Mouse (Mus musculus) stomach, postnatal 0 days (tissue): Measurements from ENCODE around the gene Nkx2-3. TPM values are rescaled to one million over a fixed set of nuclear protein-coding genes. Genes with fewer than 3 reads are reported as not detected.

Source experiments
- ATAC-seq: fragments of 200-750 bp; cut with Nextera tagmentation; 2 replicates; pipeline ENCODE4 v1.8.0; 2017; ENCODE audit not compliant: low FRiP score, low TSS enrichment
- DNase-seq: peaks from one replicate; pipeline ENCODE4 v3.0.0-alpha.2; 2016; ENCODE audit warnings: low spot score
- H3K27ac ChIP-seq: fragments of 300-500 bp; sonication (generic); replicated peaks from 2 replicates; pipeline ENCODE4 v1.5.1; 2014; ENCODE audit warnings: mild to moderate bottlenecking, control low read depth
- H3K27me3 ChIP-seq: fragments of 300-500 bp; sonication (generic); 2 replicates; pipeline ENCODE4 v1.6.1; 2014; ENCODE audit warnings: low read length; ENCODE audit not compliant: control insufficient read depth, insufficient read depth
- H3K36me3 ChIP-seq: fragments of 300-500 bp; sonication (generic); 2 replicates; pipeline ENCODE4 v1.6.1; 2014; ENCODE audit warnings: low read length, mixed read lengths; ENCODE audit not compliant: control insufficient read depth, insufficient read depth
- H3K4me1 ChIP-seq: fragments of 300-500 bp; sonication (generic); replicated peaks from 2 replicates; pipeline ENCODE4 v1.6.1; 2014; ENCODE audit warnings: antibody characterized with exemption; ENCODE audit not compliant: control insufficient read depth, insufficient read depth
- H3K4me2 ChIP-seq: fragments of 300-500 bp; sonication (generic); replicated peaks from 2 replicates; pipeline ENCODE4 v1.6.1; 2014; ENCODE audit warnings: low read depth, mild to moderate bottlenecking, control low read depth, moderate library complexity
- H3K4me3 ChIP-seq: fragments of 300-500 bp; sonication (generic); 2 replicates; pipeline ENCODE4 v1.5.1; 2014; ENCODE audit warnings: low read depth, low read length, control low read depth
- H3K9ac ChIP-seq: fragments of 300-500 bp; sonication (generic); 2 replicates; pipeline ENCODE4 v1.6.1; 2014; ENCODE audit warnings: mild to moderate bottlenecking, low read length, control low read depth, mixed read lengths
- H3K9me3 ChIP-seq: fragments of 300-500 bp; sonication (generic); 2 replicates; pipeline ENCODE4 v1.6.1; 2016; ENCODE audit warnings: low read length; ENCODE audit not compliant: control insufficient read depth
- CTCF ChIP-seq: IDR thresholded peaks from 2 replicates; pipeline ENCODE4 v1.5.1; 2016; ENCODE audit warnings: antibody characterized with exemption, low read depth, mild to moderate bottlenecking, moderate library complexity
- EP300 ChIP-seq: optimal IDR thresholded peaks from 2 replicates; pipeline ENCODE3; 2016; ENCODE audit warnings: antibody characterized with exemption
- WGBS: fragments of 180-500 bp; shearing (Covaris S2); extraction: QIAGEN DNeasy Blood & Tissue Kit; methylation state at CpG from one replicate; pipeline ENCODE4 v1.1.7; 2014; 5-methylcytosine and 5-hydroxymethylcytosine counted together
- polyA plus RNA-seq: library from polyadenylated mRNA; unstranded; fragments of >200 nt; fragmentation: Nextera tagmentation; extraction: Ambion mirVana; gene quantifications from 2 replicates; pipeline ENCODE4 v1.2.1, GENCODE M21; 2015

Gene Nkx2-3
- polyA plus RNA-seq, 1 experiment from 2014 or later: 5.7 TPM

- DNase-seq: no peak
- Histone ChIP-seq H3K27ac (no peak overlapping the region), H3K27me3 (peaks cover 26% of the 10 kb centered on the region; the same call in 1 of the 2 replicates), H3K4me3 (no peak overlapping the region), H3K9me3 (no peaks in the 10 kb centered on the region), H3K4me1 (no peaks in the 10 kb centered on the region), H3K9ac (no peak overlapping the region), H3K4me2 (no peak overlapping the region), H3K36me3 (no peaks in the 10 kb centered on the region)
- ATAC-seq: no peak
- TF ChIP-seq EP300 (no peak), CTCF (no peak)
- WGBS: 20% methylated on average over 5 of the region's 5 CpGs
Measured at GRCm38 (mm10) chr19:43596981-43597380, 15.1 kb upstream of the Nkx2-3 start.

DNA sequence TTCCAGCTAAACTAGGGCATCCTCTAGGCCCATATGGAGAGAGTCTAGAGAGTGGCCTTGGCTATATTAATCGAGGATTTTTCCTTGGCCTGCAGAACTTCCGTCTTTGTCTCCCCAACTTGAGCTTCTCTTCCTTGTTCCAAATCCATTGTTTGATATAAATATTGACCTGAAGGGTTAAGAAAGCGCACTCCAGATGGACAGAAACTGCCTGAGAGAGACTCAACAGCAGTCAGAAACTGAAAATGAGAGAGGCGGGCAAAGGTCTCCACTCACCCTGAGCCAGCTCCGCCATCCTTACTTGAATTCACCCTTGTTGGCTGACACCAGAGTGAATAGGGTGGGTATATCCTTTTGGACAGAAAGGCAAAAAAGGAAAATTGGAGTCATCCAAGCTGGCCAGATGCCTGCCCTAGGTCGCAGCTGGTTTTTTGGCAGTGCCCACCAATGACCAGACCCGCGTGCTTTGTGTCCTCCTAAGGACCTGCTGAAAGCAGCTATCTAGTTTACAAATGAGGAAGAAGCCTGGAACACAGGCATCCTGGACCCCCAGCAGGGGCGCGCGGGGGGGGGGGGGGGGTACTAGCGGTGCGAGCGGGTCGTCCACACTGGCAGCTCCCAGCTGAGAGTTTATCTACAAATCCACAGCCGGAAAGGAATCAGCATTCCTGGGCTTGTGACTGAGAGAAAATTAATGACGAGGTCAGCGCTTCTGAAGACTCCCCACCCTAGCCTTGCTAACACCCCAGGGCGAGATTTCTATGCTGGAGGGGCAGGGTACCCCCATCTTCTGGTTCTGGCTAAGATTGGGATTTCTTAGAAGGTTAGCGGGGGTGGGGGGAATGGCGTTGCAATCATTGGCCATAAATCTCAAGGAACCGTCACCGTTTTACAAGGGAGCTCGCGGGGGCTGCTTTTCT is 13.1 kb upstream of the Nkx2-3 start:
- no peak for DNase-seq
- Histone ChIP-seq H3K27me3 (peaks cover 35% of the 10 kb centered on the region; the same call in 1 of the 2 replicates), H3K4me2 (no peak overlapping the region; the same call in 1 of the 2 replicates), H3K27ac (no peak overlapping the region), H3K4me3 (no peak overlapping the region), H3K36me3 (no peaks in the 10 kb centered on the region), H3K9me3 (no peaks in the 10 kb centered on the region), H3K9ac (no peak overlapping the region), H3K4me1 (no peaks in the 10 kb centered on the region)
- no peak for TF ChIP-seq CTCF
- no peak for ATAC-seq
- WGBS: 7% methylated on average over 22 of the region's 25 CpGs

GRCm38 (mm10) chr19:43599776-43600544 is 12.2 kb upstream of the Nkx2-3 start:
- 1% methylated on average over 27 of the region's 27 CpGs for WGBS
- H3K27me3 ChIP-seq: peaks cover 37% of the 10 kb centered on the region
- TF ChIP-seq EP300 (no peak), CTCF (no peak)
- DNase-seq (no peak), ATAC-seq (no peak)
- no peak overlapping the region for H3K4me3 ChIP-seq
- no peak overlapping the region; the same call in 1 of the 2 replicates for H3K4me2 ChIP-seq
- no peaks in the 10 kb centered on the region for H3K36me3 ChIP-seq
- no peak overlapping the region for H3K9ac ChIP-seq
- no peaks in the 10 kb centered on the region for H3K4me1 ChIP-seq
- no peaks in the 10 kb centered on the region for H3K9me3 ChIP-seq
- H3K27ac ChIP-seq: no peak overlapping the region

GRCm38 (mm10) chr19:43600545-43601331 is 11.4 kb upstream of the Nkx2-3 start:
- Histone ChIP-seq H3K27ac (no peak overlapping the region), H3K4me1 (no peaks in the 10 kb centered on the region), H3K9me3 (no peaks in the 10 kb centered on the region), H3K36me3 (no peaks in the 10 kb centered on the region), H3K27me3 (peaks cover 37% of the 10 kb centered on the region), H3K4me2 (no peak overlapping the region), H3K4me3 (no peak overlapping the region), H3K9ac (no peak overlapping the region)
- 3% methylated on average over 33 of the region's 33 CpGs for WGBS
- no peak for TF ChIP-seq EP300
- no peak for TF ChIP-seq CTCF
- no peak for ATAC-seq
- no peak for DNase-seq

GRCm38 (mm10) chr19:43601440-43601839 is 10.7 kb upstream of the Nkx2-3 start:
- WGBS: 3% methylated on average over 27 of the region's 27 CpGs
- H3K4me1 ChIP-seq: no peaks in the 10 kb centered on the region

More at GRCm38 (mm10) chr19:43601440-43601839, 10.7 kb upstream of the Nkx2-3 start:
- Histone ChIP-seq H3K9ac (no peak overlapping the region), H3K36me3 (no peaks in the 10 kb centered on the region), H3K27ac (no peak overlapping the region), H3K4me3 (no peak overlapping the region), H3K9me3 (no peaks in the 10 kb centered on the region), H3K27me3 (peaks cover 36% of the 10 kb centered on the region), H3K4me2 (no peak overlapping the region)
- DNase-seq (no peak), ATAC-seq (no peak)
- no peak for TF ChIP-seq CTCF
- TF ChIP-seq EP300: no peak
